Mouse (Mus musculus): ENCODE measurements around the gene Gmnc. TPM values are rescaled to one million over a fixed set of nuclear protein-coding genes. Genes with fewer than 3 reads are reported as not detected.

Gene Gmnc
- total RNA-seq, 1 experiment: 0.36 TPM

DNA sequence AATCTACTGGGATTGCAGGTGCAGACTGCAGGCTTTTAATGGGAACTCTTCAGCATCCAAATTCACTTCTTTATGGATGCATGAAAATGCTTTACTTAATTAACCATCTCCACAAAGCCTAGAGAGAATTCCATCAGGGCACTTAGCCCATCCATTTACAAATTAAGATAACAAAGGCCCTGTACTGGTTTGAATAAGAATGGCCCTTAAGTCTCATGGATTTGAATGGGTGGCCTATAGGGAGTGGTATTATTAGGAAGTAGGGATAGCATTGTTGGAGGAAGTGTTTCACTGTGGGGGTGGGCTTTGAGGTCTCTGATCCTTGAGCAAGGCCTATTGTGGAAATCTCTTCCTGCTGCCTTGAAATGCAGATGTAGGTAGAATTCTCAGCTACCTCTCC lies 29.5 kb downstream of the Gmnc start:
- H3K27ac ChIP-seq (ENCODE audit: insufficient read depth, low read depth, low read length, poor library complexity, severe bottlenecking): no peak overlapping the region
- peak; percentile 83 for DNase-seq (ENCODE audit: low read depth, low spot score)
- no peak overlapping the region for H3K9ac ChIP-seq (ENCODE audit: insufficient read depth, low read depth, low read length, poor library complexity, severe bottlenecking)
- H3K36me3 ChIP-seq (ENCODE audit: control insufficient read depth, insufficient read depth, low read length, poor library complexity, severe bottlenecking): no peaks in the 10 kb centered on the region
- in situ Hi-C loops (cut with MboI; ENCODE audit: low sequenced_read_pairs in 2 of 2, unreplicated experiment in 2 of 2): no loop called here
- no peak overlapping the region for H3K4me3 ChIP-seq (ENCODE audit: insufficient read depth in 1 of 2, low read depth in 1 of 2, low read length in 2 of 2, poor library complexity in 1 of 2, severe bottlenecking in 1 of 2)
- TF ChIP-seq CHD2 (IDR thresholded peaks at IDR 0.05; ENCODE audit: low read depth, low read length) (peak; percentile 53; the same call in 1 of the 2 replicates), ZC3H11A (IDR thresholded peaks at IDR 0.05; ENCODE audit: borderline replicate concordance, low read depth, low read length) (no peak)
- peaks cover 0 to 4% of the 10 kb centered on the region in 2 experiments; a peak in 3 of 4 replicates for H3K4me1 ChIP-seq (ENCODE audit: control insufficient read depth in 2 of 2, insufficient read depth in 2 of 2, low read length in 2 of 2, poor library complexity in 1 of 2)
- no peaks in the 10 kb centered on the region for H3K9me3 ChIP-seq (ENCODE audit: control insufficient read depth, insufficient read depth, low read depth, low read length)

DNA sequence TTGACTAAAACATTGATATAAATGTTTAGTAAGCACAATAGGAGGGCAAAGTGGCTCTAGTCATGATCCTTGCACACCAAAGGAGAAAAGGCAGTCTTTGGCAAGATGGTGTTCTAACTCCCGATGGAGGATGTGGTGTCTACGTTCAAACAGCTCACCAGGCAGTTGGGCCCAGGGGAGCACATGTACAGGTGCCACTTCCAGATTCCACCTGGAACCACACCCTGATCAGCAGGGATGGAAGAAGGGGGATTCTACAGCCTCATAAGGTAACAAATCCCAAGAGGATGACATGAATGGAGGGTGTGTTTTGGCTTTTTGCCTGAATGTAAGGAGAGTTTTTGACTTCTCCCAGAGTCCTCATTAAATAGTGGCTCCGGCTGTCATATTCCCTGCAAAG lies 39.9 kb downstream of the Gmnc start:
- in situ Hi-C loops (cut with MboI; ENCODE audit: low sequenced_read_pairs in 2 of 2, unreplicated experiment in 2 of 2): no loop called here
- Histone ChIP-seq H3K4me3 (ENCODE audit: insufficient read depth in 1 of 2, low read depth in 1 of 2, low read length in 2 of 2, poor library complexity in 1 of 2, severe bottlenecking in 1 of 2) (no peak overlapping the region), H3K9me3 (ENCODE audit: control insufficient read depth, insufficient read depth, low read depth, low read length) (no peaks in the 10 kb centered on the region), H3K27ac (ENCODE audit: insufficient read depth, low read depth, low read length, poor library complexity, severe bottlenecking) (no peak overlapping the region), H3K9ac (ENCODE audit: insufficient read depth, low read depth, low read length, poor library complexity, severe bottlenecking) (no peak overlapping the region), H3K4me1 (ENCODE audit: control insufficient read depth in 2 of 2, insufficient read depth in 2 of 2, low read length in 2 of 2, poor library complexity in 1 of 2) (no peaks in the 10 kb centered on the region), H3K36me3 (ENCODE audit: control insufficient read depth, insufficient read depth, low read length, poor library complexity, severe bottlenecking) (no peaks in the 10 kb centered on the region)
- DNase-seq (ENCODE audit: low read depth, low spot score): no peak
- TF ChIP-seq MAFK (IDR thresholded peaks at IDR 0.05; ENCODE audit: insufficient read depth, low read depth, low read length): no peak

GRCm38 (mm10) chr16:26950209-26950608 lies 41.2 kb downstream of the Gmnc start:
- no peaks in the 10 kb centered on the region for H3K4me1 ChIP-seq (ENCODE audit: control insufficient read depth in 2 of 2, insufficient read depth in 2 of 2, low read length in 2 of 2, poor library complexity in 1 of 2)
- TF ChIP-seq ZC3H11A (IDR thresholded peaks at IDR 0.05; ENCODE audit: borderline replicate concordance, low read depth, low read length): no peak
- TF ChIP-seq MAFK (IDR thresholded peaks at IDR 0.05; ENCODE audit: insufficient read depth, low read depth, low read length): no peak
- no peak for TF ChIP-seq HCFC1 (IDR thresholded peaks at IDR 0.05; ENCODE audit: borderline replicate concordance, insufficient read depth, low read length)
- no peak for TF ChIP-seq CHD2 (IDR thresholded peaks at IDR 0.05; ENCODE audit: low read depth, low read length)
- no peak for TF ChIP-seq ZNF384 (IDR thresholded peaks at IDR 0.05; ENCODE audit: low read depth, low read length)
- H3K9ac ChIP-seq (ENCODE audit: insufficient read depth, low read depth, low read length, poor library complexity, severe bottlenecking): no peak overlapping the region
- H3K36me3 ChIP-seq (ENCODE audit: control insufficient read depth, insufficient read depth, low read length, poor library complexity, severe bottlenecking): no peaks in the 10 kb centered on the region
- H3K9me3 ChIP-seq (ENCODE audit: control insufficient read depth, insufficient read depth, low read depth, low read length): no peaks in the 10 kb centered on the region
- H3K27ac ChIP-seq (ENCODE audit: insufficient read depth, low read depth, low read length, poor library complexity, severe bottlenecking): no peak overlapping the region
- in situ Hi-C loops (cut with MboI; ENCODE audit: low sequenced_read_pairs in 2 of 2, unreplicated experiment in 2 of 2): no loop called here
- no peak overlapping the region for H3K4me3 ChIP-seq (ENCODE audit: insufficient read depth in 1 of 2, low read depth in 1 of 2, low read length in 2 of 2, poor library complexity in 1 of 2, severe bottlenecking in 1 of 2)
- peak; percentile 13 for DNase-seq (ENCODE audit: low read depth, low spot score)

- DNase-seq (ENCODE audit: low read depth, low spot score): no peak
- no peak for TF ChIP-seq ZNF384 (IDR thresholded peaks at IDR 0.05; ENCODE audit: low read depth, low read length)
- TF ChIP-seq MAFK (IDR thresholded peaks at IDR 0.05; ENCODE audit: insufficient read depth, low read depth, low read length): no peak
- TF ChIP-seq CHD2 (IDR thresholded peaks at IDR 0.05; ENCODE audit: low read depth, low read length): no peak
- TF ChIP-seq ZC3H11A (IDR thresholded peaks at IDR 0.05; ENCODE audit: borderline replicate concordance, low read depth, low read length): no peak
- no peak for TF ChIP-seq HCFC1 (IDR thresholded peaks at IDR 0.05; ENCODE audit: borderline replicate concordance, insufficient read depth, low read length)
- no peaks in the 10 kb centered on the region for H3K9me3 ChIP-seq (ENCODE audit: control insufficient read depth, insufficient read depth, low read depth, low read length)
- H3K4me1 ChIP-seq (ENCODE audit: control insufficient read depth in 2 of 2, insufficient read depth in 2 of 2, low read length in 2 of 2, poor library complexity in 1 of 2): no peaks in the 10 kb centered on the region
- H3K36me3 ChIP-seq (ENCODE audit: control insufficient read depth, insufficient read depth, low read length, poor library complexity, severe bottlenecking): no peaks in the 10 kb centered on the region
- no peak overlapping the region for H3K27ac ChIP-seq (ENCODE audit: insufficient read depth, low read depth, low read length, poor library complexity, severe bottlenecking)
- H3K9ac ChIP-seq (ENCODE audit: insufficient read depth, low read depth, low read length, poor library complexity, severe bottlenecking): no peak overlapping the region
- H3K4me3 ChIP-seq (ENCODE audit: insufficient read depth in 1 of 2, low read depth in 1 of 2, low read length in 2 of 2, poor library complexity in 1 of 2, severe bottlenecking in 1 of 2): no peak overlapping the region
- in situ Hi-C loops (cut with MboI; ENCODE audit: low sequenced_read_pairs in 2 of 2, unreplicated experiment in 2 of 2): no loop called here
Measured at GRCm38 (mm10) chr16:26903968-26904367, 87.5 kb downstream of the Gmnc start.

GRCm38 (mm10) chr16:26901471-26901870 lies 90.0 kb downstream of the Gmnc start:
- no peak overlapping the region for H3K4me3 ChIP-seq (ENCODE audit: insufficient read depth in 1 of 2, low read depth in 1 of 2, low read length in 2 of 2, poor library complexity in 1 of 2, severe bottlenecking in 1 of 2)
- TF ChIP-seq HCFC1 (IDR thresholded peaks at IDR 0.05; ENCODE audit: borderline replicate concordance, insufficient read depth, low read length) (no peak), MAFK (IDR thresholded peaks at IDR 0.05; ENCODE audit: insufficient read depth, low read depth, low read length) (no peak), CHD2 (IDR thresholded peaks at IDR 0.05; ENCODE audit: low read depth, low read length) (no peak), ZNF384 (IDR thresholded peaks at IDR 0.05; ENCODE audit: low read depth, low read length) (no peak), ZC3H11A (IDR thresholded peaks at IDR 0.05; ENCODE audit: borderline replicate concordance, low read depth, low read length) (no peak)
- no peak for DNase-seq (ENCODE audit: low read depth, low spot score)
- H3K36me3 ChIP-seq (ENCODE audit: control insufficient read depth, insufficient read depth, low read length, poor library complexity, severe bottlenecking): no peaks in the 10 kb centered on the region
- in situ Hi-C loops (cut with MboI; ENCODE audit: low sequenced_read_pairs in 2 of 2, unreplicated experiment in 2 of 2): no loop called here
- H3K9me3 ChIP-seq (ENCODE audit: control insufficient read depth, insufficient read depth, low read depth, low read length): no peaks in the 10 kb centered on the region
- H3K27ac ChIP-seq (ENCODE audit: insufficient read depth, low read depth, low read length, poor library complexity, severe bottlenecking): no peak overlapping the region
- H3K9ac ChIP-seq (ENCODE audit: insufficient read depth, low read depth, low read length, poor library complexity, severe bottlenecking): no peak overlapping the region
- H3K4me1 ChIP-seq (ENCODE audit: control insufficient read depth in 2 of 2, insufficient read depth in 2 of 2, low read length in 2 of 2, poor library complexity in 1 of 2): no peaks in the 10 kb centered on the region

Measured in ES-E14 (cell line).